Comparison of ENCODE assay signal across 13 mouse cellular contexts in genomic region chr9:61756224-61756800, GRCm38 (mm10).
A peak's percentile ranks its signal among the peaks of the same experiment; 100 is the strongest.
DNase-seq lines count a peak whose midpoint lies in the region; ATAC-seq lines count a peak whose summit lies in the region.
"Had no signal": no experiment of that assay in that cellular context is flagged by ENCODE, and none has a peak within 500 bp of the region (broad histone marks: within the 10 kb centered on the region; RNA-seq: fewer than 3 reads in every experiment).

No protein-coding gene starts in this region.

- H3K9ac ChIP-seq in embryonic facial prominence, embryonic 11.5 days (replicated peaks; ENCODE audit: low read length), result no peak overlapping the region
- 0 out of 2 replicates have a peak overlapping the region, but pooled peaks have one; percentile 10 for H3K9ac ChIP-seq in midbrain, embryonic 13.5 days (replicated peaks)
- H3K9ac ChIP-seq in midbrain, embryonic 11.5 days (ENCODE audit: low read length), result no peak overlapping the region
- H3K9ac ChIP-seq in intestine, embryonic 15.5 days, result no peak overlapping the region
- H3K9ac ChIP-seq: limb, embryonic 12.5 days; lung, embryonic 15.5 days had no signal

- 69% methylated on average over 15 of the region's 15 CpGs for WGBS in embryonic facial prominence, embryonic 11.5 days
- WGBS in embryonic facial prominence, embryonic 10.5 days, result 74% methylated on average over 15 of the region's 15 CpGs
- WGBS in midbrain, embryonic 13.5 days, result 63% methylated on average over 15 of the region's 15 CpGs
- WGBS in midbrain, embryonic 11.5 days, result 79% methylated on average over 15 of the region's 15 CpGs
- 35% methylated on average over 15 of the region's 15 CpGs for WGBS in intestine, embryonic 15.5 days

- no peak overlapping the region for H3K4me3 ChIP-seq in embryonic facial prominence, embryonic 11.5 days (ENCODE audit: low read depth, low read length)
- H3K4me3 ChIP-seq in embryonic facial prominence, embryonic 10.5 days, result no peak overlapping the region
- H3K4me3 ChIP-seq in midbrain, embryonic 13.5 days (replicated peaks), result no peak overlapping the region
- H3K4me3 ChIP-seq in midbrain, embryonic 11.5 days (ENCODE audit: low read depth, low read length), result no peak overlapping the region
- H3K4me3 ChIP-seq in intestine, embryonic 15.5 days (replicated peaks), result no peak overlapping the region
- H3K4me3 ChIP-seq: limb, embryonic 12.5 days; lung, embryonic 15.5 days; megakaryocyte, embryonic 14.5 days had no signal

- no peak overlapping the region for H3K27ac ChIP-seq in embryonic facial prominence, embryonic 11.5 days (replicated peaks; ENCODE audit: low read depth, low read length)
- no peak overlapping the region for H3K27ac ChIP-seq in embryonic facial prominence, embryonic 10.5 days (replicated peaks)
- peak overlapping the region; percentile 74 for H3K27ac ChIP-seq in midbrain, embryonic 13.5 days
- no peak overlapping the region for H3K27ac ChIP-seq in midbrain, embryonic 11.5 days (ENCODE audit: low read depth, low read length)
- no peak overlapping the region for H3K27ac ChIP-seq in intestine, embryonic 15.5 days
- H3K27ac ChIP-seq: limb, embryonic 12.5 days; lung, embryonic 15.5 days had no signal

- DNase-seq in embryonic facial prominence, embryonic 11.5 days (ENCODE audit: low spot score), result no peak
- no peak for DNase-seq in embryonic facial prominence, embryonic 10.5 days (ENCODE audit: low spot score)
- DNase-seq in midbrain, embryonic 11.5 days (ENCODE audit: low spot score, missing footprints), result no peak
- peak; percentile 22 for DNase-seq in telencephalon, adult 2 months (ENCODE audit: low read depth, low spot score)
- no peak for DNase-seq in left cerebral cortex, adult 18-20 months (ENCODE audit: low spot score in 2 of 2)
- DNase-seq in left cerebral cortex, adult 8-10 months (ENCODE audit: low spot score in 2 of 2), result no peak
- DNase-seq: adrenal gland, adult 2 months; heart, postnatal 36 days had no signal

- no peak overlapping the region for H3K4me2 ChIP-seq in embryonic facial prominence, embryonic 11.5 days (ENCODE audit: low read depth, low read length)
- peak overlapping the region; percentile 33; the same call in 1 of the 2 replicates for H3K4me2 ChIP-seq in midbrain, embryonic 13.5 days (replicated peaks)
- H3K4me2 ChIP-seq in midbrain, embryonic 11.5 days, result no peak overlapping the region
- no peak overlapping the region for H3K4me2 ChIP-seq in intestine, embryonic 15.5 days (replicated peaks)
- H3K4me2 ChIP-seq: limb, embryonic 12.5 days; lung, embryonic 15.5 days had no signal

- H3K9me3 ChIP-seq in embryonic facial prominence, embryonic 11.5 days (replicated peaks; ENCODE audit: control insufficient read depth, low read length), result no peaks in the 10 kb centered on the region
- no peaks in the 10 kb centered on the region for H3K9me3 ChIP-seq in embryonic facial prominence, embryonic 10.5 days
- no peaks in the 10 kb centered on the region for H3K9me3 ChIP-seq in midbrain, embryonic 13.5 days
- H3K9me3 ChIP-seq in midbrain, embryonic 11.5 days (ENCODE audit: control insufficient read depth, low read length), result no peaks in the 10 kb centered on the region
- H3K9me3 ChIP-seq in intestine, embryonic 15.5 days, result no peaks in the 10 kb centered on the region
- H3K9me3 ChIP-seq: limb, embryonic 12.5 days; lung, embryonic 15.5 days had no signal

- H3K4me1 ChIP-seq in embryonic facial prominence, embryonic 11.5 days (ENCODE audit: control insufficient read depth, insufficient read depth, low read length), result peaks cover 4% of the 10 kb centered on the region; the same call in 1 of the 2 replicates
- peaks cover 33% of the 10 kb centered on the region for H3K4me1 ChIP-seq in embryonic facial prominence, embryonic 10.5 days
- peaks cover 40% of the 10 kb centered on the region for H3K4me1 ChIP-seq in midbrain, embryonic 13.5 days (replicated peaks)
- H3K4me1 ChIP-seq in midbrain, embryonic 11.5 days (ENCODE audit: control insufficient read depth, insufficient read depth, low read length), result 0 out of 2 replicates have a peak, but pooled peaks cover 6% of the 10 kb centered on the region
- H3K4me1 ChIP-seq in intestine, embryonic 15.5 days (replicated peaks), result peaks cover 8% of the 10 kb centered on the region
- H3K4me1 ChIP-seq: megakaryocyte, embryonic 14.5 days had no signal

- ATAC-seq in embryonic facial prominence, embryonic 11.5 days (replicated peaks; ENCODE audit: insufficient number of reproducible peaks, low FRiP score, low TSS enrichment, low read depth), result 0 out of 2 replicates have a peak, but pooled peaks have one; percentile 3
- ATAC-seq in midbrain, embryonic 13.5 days, result no peak; the same call in 1 of the 2 replicates
- no peak for ATAC-seq in midbrain, embryonic 11.5 days (ENCODE audit: low FRiP score)
- peak; percentile 49 for ATAC-seq in intestine, embryonic 15.5 days

- no peaks in the 10 kb centered on the region for H3K27me3 ChIP-seq in embryonic facial prominence, embryonic 11.5 days (ENCODE audit: control insufficient read depth, insufficient read depth, low read length)
- H3K27me3 ChIP-seq in embryonic facial prominence, embryonic 10.5 days (replicated peaks; ENCODE audit: low read depth, poor library complexity, severe bottlenecking), result peaks cover 9% of the 10 kb centered on the region; the same call in 1 of the 2 replicates
- H3K27me3 ChIP-seq in midbrain, embryonic 13.5 days, result no peaks in the 10 kb centered on the region
- H3K27me3 ChIP-seq in midbrain, embryonic 11.5 days (ENCODE audit: control insufficient read depth, insufficient read depth, low read length), result no peaks in the 10 kb centered on the region
- no peaks in the 10 kb centered on the region for H3K27me3 ChIP-seq in intestine, embryonic 15.5 days (replicated peaks)

- no peaks in the 10 kb centered on the region for H3K36me3 ChIP-seq in embryonic facial prominence, embryonic 11.5 days (replicated peaks; ENCODE audit: control insufficient read depth, insufficient read depth, low read depth, low read length)
- H3K36me3 ChIP-seq in embryonic facial prominence, embryonic 10.5 days (replicated peaks), result no peaks in the 10 kb centered on the region
- H3K36me3 ChIP-seq in midbrain, embryonic 13.5 days, result no peaks in the 10 kb centered on the region
- H3K36me3 ChIP-seq in midbrain, embryonic 11.5 days (ENCODE audit: control insufficient read depth, insufficient read depth, low read length), result no peaks in the 10 kb centered on the region
- no peaks in the 10 kb centered on the region for H3K36me3 ChIP-seq in intestine, embryonic 15.5 days
- H3K36me3 ChIP-seq: limb, embryonic 12.5 days; lung, embryonic 15.5 days had no signal

Comparison
In these comparisons a context has a peak if more than half of its experiments do, and no peak if none do; other contexts are left out.
1. ATAC-seq: peak in embryonic facial prominence, embryonic 11.5 days (single experiment) and intestine, embryonic 15.5 days (single experiment); none in midbrain, embryonic 13.5 days (single experiment) and midbrain, embryonic 11.5 days (single experiment).